Mouse (Mus musculus): ENCODE results near the gene Dnajc7. TPM values are rescaled to one million over a fixed set of nuclear protein-coding genes. Genes with fewer than 3 reads are reported as not detected.
"Not testable (repeated sequence)": the region's sequence is repeated elsewhere in the genome, so short reads cannot be mapped to it uniquely, and the experiment has no call there.

Dnajc7 gene
- total RNA-seq, 4 experiments from 2014 or later, result 79.4 to 106 (median 95.5) TPM

GRCm38 (mm10) chr11:100550101-100550500, 69.9 kb downstream of the Dnajc7 start:
- no peak for DNase-seq (ENCODE audit: low spot score in 2 of 2)

- DNase-seq (ENCODE audit: low spot score in 2 of 2), result no peak
Measured at GRCm38 (mm10) chr11:100549466-100549865, 70.5 kb downstream of the Dnajc7 start.

- no peak for DNase-seq (ENCODE audit: low spot score in 2 of 2)
Measured at GRCm38 (mm10) chr11:100548141-100548540, 71.8 kb downstream of the Dnajc7 start.

- DNase-seq (ENCODE audit: low spot score in 2 of 2), result no peak
Measured at GRCm38 (mm10) chr11:100546955-100547354, 73.0 kb downstream of the Dnajc7 start.

- no peak for DNase-seq (ENCODE audit: low spot score in 2 of 2)
Measured at GRCm38 (mm10) chr11:100545746-100546085, 74.3 kb downstream of the Dnajc7 start.

- DNase-seq (ENCODE audit: low spot score in 2 of 2), result peak; percentile 87 to 89
Measured at GRCm38 (mm10) chr11:100544832-100545745, 74.9 kb downstream of the Dnajc7 start, which contains the start of gene Ttc25. Ttc25 (plus strand) TSS chr11:100545607.

GRCm38 (mm10) chr11:100541577-100541976, 78.4 kb downstream of the Dnajc7 start:
- DNase-seq (ENCODE audit: low spot score in 2 of 2), result no peak

GRCm38 (mm10) chr11:100540966-100541365, 79.0 kb downstream of the Dnajc7 start:
- DNase-seq (ENCODE audit: low spot score in 2 of 2), result no peak

- DNase-seq (ENCODE audit: low spot score in 2 of 2), result no peak
Measured at GRCm38 (mm10) chr11:100536466-100536865, 83.5 kb downstream of the Dnajc7 start.

GRCm38 (mm10) chr11:100535996-100536395, 84.0 kb downstream of the Dnajc7 start:
- no peak for DNase-seq (ENCODE audit: low spot score in 2 of 2)

GRCm38 (mm10) chr11:100534821-100535220, 85.1 kb downstream of the Dnajc7 start:
- DNase-seq (ENCODE audit: low spot score in 2 of 2), result not testable (repeated sequence)

- DNase-seq (ENCODE audit: low spot score in 2 of 2), result not testable (repeated sequence)
Measured at GRCm38 (mm10) chr11:100534411-100534810, 85.6 kb downstream of the Dnajc7 start.

GRCm38 (mm10) chr11:100533871-100534270, 86.1 kb downstream of the Dnajc7 start:
- no peak for DNase-seq (ENCODE audit: low spot score in 2 of 2)

Other genes starting within 250 kb of the Dnajc7 start
- 10 to 100 TPM; 52.8 to 86.6 (median 56.6) TPM for gene Jup, start 222.4 kb downstream of the Dnajc7 start, total RNA-seq (2022)
- 1 to 10 TPM; 1.5 to 3.5 (median 2.3) TPM for gene P3h4, start 205.3 kb downstream of the Dnajc7 start, total RNA-seq (2022)
- gene Fkbp10, start 204.5 kb downstream of the Dnajc7 start, total RNA-seq (2022), result 1 to 10 TPM; 1.1 to 3.3 (median 2.9) TPM
- gene Nt5c3b, start 178.4 kb downstream of the Dnajc7 start, total RNA-seq (2022), result 1 to 10 TPM; 6.2 to 8.4 (median 7.7) TPM
- under 1 TPM; 0.13 to 0.39 (median 0.33) TPM for gene Klhl10, start 178.3 kb downstream of the Dnajc7 start, total RNA-seq (2022)
- 1 to 10 TPM; 2.6 to 4.1 (median 3.0) TPM for gene Klhl11, start 147.4 kb downstream of the Dnajc7 start, total RNA-seq (2022)
- 1 to 10 TPM; 6.9 to 8.5 (median 8.0) TPM for gene Acly, start 92.2 kb downstream of the Dnajc7 start, total RNA-seq (2022)
- under 1 TPM; 0.09 to 0.51 (median 0.24) TPM for gene Ttc25, start 74.6 kb downstream of the Dnajc7 start, total RNA-seq (2022)
- gene Cnp, start 45.3 kb downstream of the Dnajc7 start, total RNA-seq (2022), result 1 to 10 TPM; 2.3 to 5.5 (median 4.2) TPM
- 10 to 100 TPM; 18.1 to 18.9 (median 18.6) TPM for gene Nkiras2, start 924 bp downstream of the Dnajc7 start, total RNA-seq (2022)
- gene Zfp385c, start 72.3 kb upstream of the Dnajc7 start, total RNA-seq (2022), result under 1 TPM in 2 of 4 experiments, not detected in 2; 0.11 to 0.58 TPM
- gene Dhx58, start 84.1 kb upstream of the Dnajc7 start, total RNA-seq (2022), result under 1 TPM; 0.27 to 0.70 (median 0.28) TPM
- gene Kat2a, start 92.3 kb upstream of the Dnajc7 start, total RNA-seq (2022), result 10 to 100 TPM in 2 of 4 experiments, 1 to 10 TPM in 2; 9.0 to 11.1 (median 10.1) TPM
- gene Hspb9, start 93.7 kb upstream of the Dnajc7 start, total RNA-seq (2022), result not detected
- 10 to 100 TPM; 41.4 to 50.9 (median 42.2) TPM for gene Rab5c, start 118.0 kb upstream of the Dnajc7 start, total RNA-seq (2022)
- not detected for gene Kcnh4, start 139.8 kb upstream of the Dnajc7 start, total RNA-seq (2022)
- gene Hcrt, start 142.8 kb upstream of the Dnajc7 start, total RNA-seq (2022), result not detected
- gene Ghdc, start 150.8 kb upstream of the Dnajc7 start, total RNA-seq (2022), result 1 to 10 TPM; 4.3 to 8.2 (median 5.7) TPM
- 100 to 1,000 TPM; 136 to 186 (median 155) TPM for gene Stat5b, start 230.6 kb upstream of the Dnajc7 start, total RNA-seq (2022)
- 10 to 100 TPM; 10.9 to 16.8 (median 11.0) TPM for gene Stat5a, start 239.2 kb upstream of the Dnajc7 start, total RNA-seq (2022)

All from gastrocnemius, adult 8-10 months (tissue).